Mouse (Mus musculus) spleen, postnatal 10 days (tissue): ENCODE data around the gene Myt1l.

Experiments
- DNase-seq, 2 experiments: peaks; one replicate each; pipeline ENCODE4 v3.0.0; 2021 to 2022; ENCODE audit warnings: low spot score in 2 of 2

The Myt1l gene

DNA sequence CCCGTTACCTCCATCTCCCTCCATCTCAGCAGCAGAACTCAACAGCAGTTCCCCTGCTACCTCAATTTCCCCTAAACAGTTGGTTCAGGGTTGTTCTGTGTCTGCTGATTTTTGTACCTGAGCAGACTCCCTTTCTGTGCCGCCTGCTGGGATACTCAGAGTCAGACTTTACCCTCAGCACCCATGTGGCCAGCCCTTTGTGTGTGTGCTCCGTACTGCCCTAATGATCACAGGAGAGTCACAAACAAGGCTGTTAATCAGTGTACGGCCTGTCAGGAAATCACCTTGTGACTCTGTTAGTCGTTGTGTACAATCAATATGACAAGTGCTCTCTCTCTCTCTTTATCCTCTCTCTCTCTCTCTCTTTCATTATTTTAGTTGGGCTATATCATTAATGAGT is 430.5 kb downstream of the Myt1l start:
- DNase-seq, result no peak

DNA sequence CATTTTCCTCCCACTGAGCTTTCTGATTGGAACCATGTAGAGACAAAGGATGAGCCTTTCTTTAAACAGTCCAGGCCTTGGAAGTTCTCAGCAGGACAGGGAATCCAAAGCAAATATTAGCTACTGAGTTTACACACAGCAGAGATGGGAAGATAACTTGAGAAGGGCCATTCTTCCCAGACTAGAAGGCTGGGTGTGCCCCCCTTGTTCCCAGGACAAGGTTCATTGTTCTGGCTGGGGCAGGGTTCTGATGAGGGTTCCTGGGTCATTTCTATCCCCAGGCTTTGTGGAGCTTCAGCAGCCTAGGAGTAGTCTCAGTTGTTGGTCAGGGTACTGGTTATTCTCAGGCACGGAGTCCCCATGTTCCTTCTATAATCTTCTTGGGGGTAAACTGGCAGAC is 432.9 kb downstream of the Myt1l start:
- DNase-seq, result no peak

DNA sequence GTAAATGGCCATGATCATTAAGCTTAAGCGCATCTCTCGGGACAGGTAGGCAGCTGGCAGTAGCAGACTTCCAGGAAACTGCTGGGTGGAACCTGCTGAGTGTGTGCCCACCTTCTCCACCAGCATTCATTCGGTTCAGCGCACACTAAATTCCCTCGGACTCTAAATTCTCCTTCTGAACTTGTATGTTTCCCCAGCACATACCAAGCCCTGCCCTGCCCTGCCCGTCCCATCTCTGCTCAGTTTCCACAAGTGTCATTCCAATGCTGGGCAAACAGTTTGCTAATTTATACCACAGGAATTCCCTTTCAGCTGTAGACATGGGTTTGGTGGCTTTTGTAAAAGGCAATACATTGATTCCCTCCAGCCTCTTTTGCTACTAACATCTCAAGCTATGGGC is 436.8 kb downstream of the Myt1l start:
- no peak for DNase-seq

DNA sequence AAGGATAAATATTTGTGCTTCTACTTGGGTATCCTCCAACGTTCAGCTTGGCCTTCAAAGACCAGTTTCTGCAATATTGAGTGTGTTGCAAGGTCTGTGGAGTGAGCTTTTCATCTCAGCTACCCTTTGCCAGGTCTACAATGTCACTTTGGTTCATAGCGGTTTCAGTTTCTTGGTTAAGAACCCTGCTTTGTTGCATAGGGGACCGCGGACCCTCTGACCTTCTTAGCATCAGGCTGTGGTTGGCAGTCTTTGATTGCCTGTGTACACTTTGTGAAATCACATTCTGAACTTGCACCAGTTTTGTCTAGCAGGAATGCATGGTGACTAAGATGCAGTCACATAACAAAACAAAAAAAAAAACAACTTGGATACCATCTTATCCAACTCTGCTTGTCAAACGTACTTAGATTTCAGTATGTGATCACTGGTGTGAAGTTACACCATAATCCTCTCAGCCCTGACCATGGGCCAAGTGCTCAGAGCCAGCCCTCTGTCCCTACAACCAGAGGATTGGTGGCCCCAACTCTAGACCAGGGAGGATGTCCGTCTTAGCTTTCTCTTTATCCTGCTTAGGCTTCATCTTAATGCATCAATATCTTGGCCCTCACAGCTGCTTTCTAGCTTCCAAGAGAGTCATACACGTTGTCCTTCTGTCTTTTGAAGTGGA is 443.7 kb downstream of the Myt1l start:
- no peak for DNase-seq

DNA sequence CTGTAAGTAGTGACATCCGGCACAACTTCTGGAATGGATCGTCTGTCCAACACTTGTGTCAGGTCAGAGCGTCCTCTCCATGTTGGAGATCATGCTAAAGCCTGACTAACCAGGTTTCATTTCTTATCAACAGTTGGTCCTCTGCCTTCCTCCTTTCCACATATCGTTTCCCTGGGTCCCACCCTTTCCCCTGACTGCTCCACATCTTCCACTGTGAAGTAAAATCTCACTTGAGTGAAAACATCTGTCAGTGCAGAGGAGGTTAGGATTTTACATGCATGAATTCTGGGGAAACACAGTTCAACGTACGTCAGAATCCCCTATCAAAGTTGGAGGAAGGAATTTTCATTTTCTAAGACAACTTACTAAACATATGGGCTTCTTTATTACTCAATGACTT is 444.3 kb downstream of the Myt1l start:
- DNase-seq, result no peak
